11 mouse cellular contexts compared by ENCODE assay signal in the genomic region with DNA sequence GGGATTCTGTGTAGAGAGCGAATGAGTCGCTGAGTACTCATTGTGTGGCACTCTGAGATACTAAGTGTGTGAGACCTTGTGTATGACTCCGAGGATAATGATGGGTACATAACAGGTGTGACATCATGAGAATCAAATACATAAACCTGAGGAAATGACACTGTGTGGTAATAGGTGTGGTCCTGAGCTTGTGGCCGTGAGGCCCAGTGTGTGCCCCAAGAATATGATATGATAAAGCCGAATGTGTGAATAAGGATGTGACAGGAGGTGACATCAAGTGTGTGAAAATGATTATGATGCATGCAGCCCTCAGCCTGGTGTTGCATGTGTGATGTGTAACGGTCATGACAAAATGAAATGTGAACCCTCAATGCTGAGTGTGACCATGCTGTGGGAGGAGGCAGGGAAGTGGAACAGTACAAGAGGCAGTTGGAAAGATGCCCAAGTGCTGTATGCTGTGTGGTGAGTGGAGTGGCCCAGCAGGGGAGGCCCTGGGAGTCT. TPM values are rescaled to one million over a fixed set of nuclear protein-coding genes. Genes with fewer than 3 reads are reported as not detected.
DNase-seq lines count a peak whose midpoint lies in the region; ATAC-seq and TF ChIP-seq lines count a peak whose summit lies in the region.
"Had no signal": no experiment of that assay in that cellular context is flagged by ENCODE, and none has a peak within 500 bp of the region (broad histone marks: within the 10 kb centered on the region; RNA-seq: fewer than 3 reads in every experiment).

No protein-coding gene starts in this region.

- H3K36me3 ChIP-seq in kidney, adult 2 months (ENCODE audit: control insufficient read depth, insufficient read depth, low read length), result no peaks in the 10 kb centered on the region
- H3K36me3 ChIP-seq in kidney, embryonic 14.5 days (ENCODE audit: control insufficient read depth, insufficient read depth, low read length), result no peaks in the 10 kb centered on the region
- no peaks in the 10 kb centered on the region for H3K36me3 ChIP-seq in forebrain, postnatal 0 days (ENCODE audit: insufficient read depth)
- H3K36me3 ChIP-seq: embryonic facial prominence, embryonic 12.5 days had no signal

- peak overlapping the region; percentile 56 for H3K27ac ChIP-seq in kidney, adult 2 months (ENCODE audit: insufficient read depth, low read depth, low read length)
- H3K27ac ChIP-seq in kidney, embryonic 14.5 days (ENCODE audit: low read depth, low read length), result no peak overlapping the region
- H3K27ac ChIP-seq in forebrain, postnatal 0 days (ENCODE audit: low read depth, low read length), result no peak overlapping the region
- H3K27ac ChIP-seq: embryonic facial prominence, embryonic 12.5 days; liver, embryonic 14.5 days had no signal

- no peak for TF ChIP-seq POLR2A in kidney, adult 2 months (IDR thresholded peaks at IDR 0.05; ENCODE audit: low read depth, low read length)

- 0 out of 2 replicates have a peak, but pooled peaks have one; percentile 6 for TF ChIP-seq CTCF in kidney, adult 2 months (conservative IDR thresholded peaks at IDR 0.05; ENCODE audit: insufficient read depth, insufficient read length, low read depth, low read length)
- TF ChIP-seq CTCF in forebrain, postnatal 0 days (IDR thresholded peaks at IDR 0.05; ENCODE audit: low read depth), result no peak

- no peaks in the 10 kb centered on the region for H3K9me3 ChIP-seq in kidney, embryonic 14.5 days (ENCODE audit: control insufficient read depth, low read length)
- no peaks in the 10 kb centered on the region for H3K9me3 ChIP-seq in forebrain, postnatal 0 days (ENCODE audit: low read length)
- H3K9me3 ChIP-seq: embryonic facial prominence, embryonic 12.5 days had no signal

- no peaks in the 10 kb centered on the region; the same call in none of the 2 replicates for H3K4me1 ChIP-seq in kidney, adult 2 months (ENCODE audit: control insufficient read depth, insufficient read depth, low read length)
- H3K4me1 ChIP-seq in kidney, embryonic 14.5 days (ENCODE audit: control insufficient read depth, insufficient read depth, low read length), result peaks cover 23% of the 10 kb centered on the region
- H3K4me1 ChIP-seq in forebrain, postnatal 0 days (ENCODE audit: insufficient read depth), result peaks cover 14% of the 10 kb centered on the region; the same call in 1 of the 2 replicates

- DNase-seq in kidney, adult 2 months, result peak; percentile 76
- DNase-seq in MN1 (ENCODE audit: low spot score), result peak; percentile 70
- peak; percentile 92 for DNase-seq in lung, postnatal 36 days
- DNase-seq in gastrocnemius, postnatal 10 days, result no peak
- DNase-seq in thymus, postnatal 36 days, result no peak
- DNase-seq in forebrain, postnatal 0 days, result no peak

- no peak for ATAC-seq in kidney, embryonic 14.5 days (ENCODE audit: low FRiP score, low TSS enrichment)
- peak; percentile 55 for ATAC-seq in granulocyte monocyte progenitor cell, adult 5-6 weeks (replicated peaks; ENCODE audit: poor library complexity, severe bottlenecking)
- no peak for ATAC-seq in forebrain, postnatal 0 days

- no peak overlapping the region for H3K4me2 ChIP-seq in kidney, embryonic 14.5 days (replicated peaks; ENCODE audit: low read depth, low read length)
- H3K4me2 ChIP-seq in forebrain, postnatal 0 days (ENCODE audit: low read depth), result no peak overlapping the region
- H3K4me2 ChIP-seq: embryonic facial prominence, embryonic 12.5 days had no signal

- no peaks in the 10 kb centered on the region for H3K27me3 ChIP-seq in kidney, adult 2 months (replicated peaks; ENCODE audit: control insufficient read depth, insufficient read depth, low read length)
- no peaks in the 10 kb centered on the region for H3K27me3 ChIP-seq in kidney, embryonic 14.5 days (ENCODE audit: control insufficient read depth, insufficient read depth, low read length)
- H3K27me3 ChIP-seq in forebrain, postnatal 0 days (ENCODE audit: insufficient read depth, low read length), result no peaks in the 10 kb centered on the region
- H3K27me3 ChIP-seq: embryonic facial prominence, embryonic 12.5 days had no signal

- 68% methylated on average over 6 of the region's 6 CpGs for WGBS in kidney, adult 2 months
- WGBS in kidney, embryonic 14.5 days, result 81% methylated on average over 6 of the region's 6 CpGs
- 81% methylated on average over 6 of the region's 6 CpGs for WGBS in forebrain, postnatal 0 days

- no peak overlapping the region for H3K9ac ChIP-seq in kidney, embryonic 14.5 days (ENCODE audit: low read depth, low read length)
- H3K9ac ChIP-seq in forebrain, postnatal 0 days, result no peak overlapping the region
- H3K9ac ChIP-seq: embryonic facial prominence, embryonic 12.5 days; liver, embryonic 14.5 days had no signal

- H3K4me3 ChIP-seq in kidney, adult 2 months (ENCODE audit: insufficient read depth, low read depth, low read length), result no peak overlapping the region
- no peak overlapping the region for H3K4me3 ChIP-seq in kidney, embryonic 14.5 days (ENCODE audit: low read length)
- no peak overlapping the region for H3K4me3 ChIP-seq in forebrain, postnatal 0 days (ENCODE audit: low read depth, low read length)
- H3K4me3 ChIP-seq: embryonic facial prominence, embryonic 12.5 days had no signal

RNA-seq across cellular contexts. Expression of gene Pde2a, which starts 45.1 kb away (rescaled TPM):
- polyA plus RNA-seq in kidney, adult 2 months (2012; rRNA removed), result 26.9 and 28.6 TPM in 2 replicates
- polyA plus RNA-seq in kidney, embryonic 14.5 days (2014; fragmentation: Nextera tagmentation; extraction: Ambion mirVana), result 11.0 and 16.4 TPM in 2 replicates
- 15.8 and 21.1 TPM in 2 replicates for total RNA-seq in granulocyte monocyte progenitor cell, adult 5-6 weeks (2014; fragmentation: Nextera tagmentation)
- total RNA-seq in granulocyte monocyte progenitor cell, adult 5-6 weeks (2017), result 23.1 and 28.5 TPM in 2 replicates
- total RNA-seq in gastrocnemius, postnatal 10 days (2021), result 10 to 100 TPM; 48.2 to 48.4 TPM
- total RNA-seq in forebrain, postnatal 0 days (2014; rRNA removed), result 94.2 and 104 TPM in 2 replicates
- polyA plus RNA-seq in forebrain, postnatal 0 days (2015; fragmentation: Nextera tagmentation; extraction: Ambion mirVana), result 66.2 and 72.4 TPM in 2 replicates

RNA-seq across cellular contexts. Expression of gene Gm45837, which starts 55.9 kb away (rescaled TPM):
- polyA plus RNA-seq in kidney, adult 2 months (2012; rRNA removed), result not detected in 2 replicates
- 10.2 and 13.2 TPM in 2 replicates for polyA plus RNA-seq in kidney, embryonic 14.5 days (2014; fragmentation: Nextera tagmentation; extraction: Ambion mirVana)
- not detected in 2 replicates for total RNA-seq in granulocyte monocyte progenitor cell, adult 5-6 weeks (2014; fragmentation: Nextera tagmentation)
- 2.6 TPM in 1 of 2 replicates, not detected in the other for total RNA-seq in granulocyte monocyte progenitor cell, adult 5-6 weeks (2017)
- 1 to 10 TPM in 1 of 2 experiments, not detected in 1; 4.7 TPM for total RNA-seq in gastrocnemius, postnatal 10 days (2021)
- not detected in 2 replicates for total RNA-seq in forebrain, postnatal 0 days (2014; rRNA removed)
- polyA plus RNA-seq in forebrain, postnatal 0 days (2015; fragmentation: Nextera tagmentation; extraction: Ambion mirVana), result not detected in 2 replicates
- total RNA-seq: heart, postnatal 14 days had no signal
- polyA plus RNA-seq: embryonic facial prominence, embryonic 12.5 days; liver, embryonic 14.5 days had no signal

Comparison
In these comparisons a context has a peak if more than half of its experiments do, and no peak if none do; other contexts are left out.
1. DNase-seq: peak in kidney, adult 2 months (single experiment), MN1 (single experiment) and lung, postnatal 36 days (single experiment); none in gastrocnemius, postnatal 10 days (single experiment), thymus, postnatal 36 days (0 of 2) and forebrain, postnatal 0 days (single experiment).